Mouse (Mus musculus) limb, embryonic 11.5 days (tissue): ENCODE measurements around the gene Upk3bl. TPM values are rescaled to one million over a fixed set of nuclear protein-coding genes. Genes with fewer than 3 reads are reported as not detected.
"Not testable (repeated sequence)": the region's sequence is repeated elsewhere in the genome, so short reads cannot be mapped to it uniquely, and the experiment has no call there.

Source experiments
- ATAC-seq: fragments of 200-750 bp; cut with Nextera tagmentation; 2 replicates; pipeline ENCODE4 v1.8.0; 2017; ENCODE audit warnings: low read depth; ENCODE audit not compliant: insufficient number of reproducible peaks, low FRiP score, low TSS enrichment
- DNase-seq: peaks from one replicate; pipeline ENCODE4 v3.0.0-alpha.2; 2015; ENCODE audit warnings: low spot score
- H3K27ac ChIP-seq: fragments of 300-500 bp; sonication (generic); replicated peaks from 2 replicates; pipeline ENCODE4 v1.5.1; 2014; ENCODE audit warnings: low read depth, mild to moderate bottlenecking, low read length
- H3K27me3 ChIP-seq: fragments of 300-500 bp; sonication (generic); 2 replicates; pipeline ENCODE4 v1.6.1; 2014; ENCODE audit warnings: mild to moderate bottlenecking, low read length, mixed read lengths; ENCODE audit not compliant: control insufficient read depth, insufficient read depth
- H3K36me3 ChIP-seq: fragments of 300-500 bp; sonication (generic); 2 replicates; pipeline ENCODE4 v1.6.1; 2014; ENCODE audit warnings: mild to moderate bottlenecking, low read length, moderate library complexity, mixed read lengths; ENCODE audit not compliant: control insufficient read depth, insufficient read depth
- H3K4me1 ChIP-seq: fragments of 300-500 bp; sonication (generic); 2 replicates; pipeline ENCODE4 v1.6.1; 2014; ENCODE audit warnings: low read length, mixed read lengths; ENCODE audit not compliant: control insufficient read depth, insufficient read depth
- H3K4me2 ChIP-seq: fragments of 300-500 bp; sonication (generic); 2 replicates; pipeline ENCODE4 v1.6.1; 2014; ENCODE audit warnings: low read depth, mild to moderate bottlenecking, moderate library complexity; ENCODE audit not compliant: severe bottlenecking
- H3K4me3 ChIP-seq: fragments of 300-500 bp; sonication (generic); 2 replicates; pipeline ENCODE4 v1.5.1; 2014; ENCODE audit warnings: low read depth, low read length
- H3K9ac ChIP-seq: fragments of 300-500 bp; sonication (generic); 2 replicates; pipeline ENCODE4 v1.6.1; 2014; ENCODE audit warnings: mild to moderate bottlenecking, low read length
- H3K9me3 ChIP-seq: fragments of 300-500 bp; sonication (generic); 2 replicates; pipeline ENCODE4 v1.6.1; 2016; ENCODE audit warnings: low read length; ENCODE audit not compliant: control insufficient read depth
- WGBS: fragments of 180-500 bp; shearing (Covaris S2); extraction: QIAGEN DNeasy Blood & Tissue Kit; methylation state at CpG from one replicate; pipeline ENCODE4 v1.1.7; 2014; 5-methylcytosine and 5-hydroxymethylcytosine counted together
- microRNA-seq: library from miRNA; unstranded; fragments of <30 nt; microRNA quantifications from one replicate; pipeline ENCODE4, GENCODE M21; 2016
- polyA plus RNA-seq: library from polyadenylated mRNA; unstranded; fragments of >200 nt; fragmentation: Nextera tagmentation; extraction: Ambion mirVana; gene quantifications from 2 replicates; pipeline ENCODE4 v1.2.1, GENCODE M21; 2014

Gene Upk3bl
- polyA plus RNA-seq, 1 experiment from 2014 or later: 4.0 TPM

DNA sequence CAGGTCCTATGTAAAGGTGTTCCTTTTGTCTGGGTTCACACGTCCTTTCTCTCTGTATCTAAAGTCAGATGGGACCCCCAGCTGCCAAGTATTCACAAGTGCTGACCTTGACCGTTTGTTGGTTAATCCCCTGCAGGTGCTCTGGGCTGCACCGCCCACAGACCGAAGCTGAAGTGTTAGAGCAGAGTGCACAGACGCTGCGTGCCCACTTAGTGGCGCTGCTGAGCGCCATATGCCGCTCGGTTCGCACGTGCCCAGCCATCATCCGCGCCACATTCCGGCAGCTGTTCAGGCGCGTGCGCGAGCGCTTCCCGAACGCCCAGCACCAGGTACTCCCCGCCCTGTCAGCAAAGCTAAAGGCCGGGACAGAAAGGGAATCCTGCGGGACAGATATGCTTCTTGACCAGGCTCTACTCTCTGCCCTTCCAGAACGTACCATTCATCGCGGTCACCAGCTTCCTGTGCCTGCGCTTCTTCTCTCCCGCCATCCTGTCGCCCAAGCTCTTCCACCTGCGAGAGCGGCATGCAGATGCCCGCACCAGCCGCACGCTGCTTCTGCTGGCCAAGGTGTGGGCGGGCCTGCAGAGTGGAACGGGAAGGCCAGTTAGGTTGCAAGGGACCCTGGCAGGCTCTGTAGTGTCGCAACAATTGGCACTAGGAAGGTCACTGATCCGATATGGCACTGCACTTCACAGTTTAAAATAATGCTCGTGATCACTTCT lies 48.0 kb downstream of the Upk3bl start:
- Histone ChIP-seq H3K4me1 (0 out of 2 replicates have a peak, but pooled peaks cover 3% of the 10 kb centered on the region), H3K4me3 (no peak overlapping the region), H3K27me3 (no peaks in the 10 kb centered on the region), H3K27ac (no peak overlapping the region), H3K36me3 (no peaks in the 10 kb centered on the region), H3K9ac (peak overlapping the region; percentile 27; the same call in 1 of the 2 replicates), H3K4me2 (peak overlapping the region; percentile 54), H3K9me3 (no peaks in the 10 kb centered on the region)
- 7% methylated on average over 41 of the region's 41 CpGs for WGBS
- peak; percentile 67; the same call in 1 of the 2 replicates for ATAC-seq
- peak; percentile 81 for DNase-seq

DNA sequence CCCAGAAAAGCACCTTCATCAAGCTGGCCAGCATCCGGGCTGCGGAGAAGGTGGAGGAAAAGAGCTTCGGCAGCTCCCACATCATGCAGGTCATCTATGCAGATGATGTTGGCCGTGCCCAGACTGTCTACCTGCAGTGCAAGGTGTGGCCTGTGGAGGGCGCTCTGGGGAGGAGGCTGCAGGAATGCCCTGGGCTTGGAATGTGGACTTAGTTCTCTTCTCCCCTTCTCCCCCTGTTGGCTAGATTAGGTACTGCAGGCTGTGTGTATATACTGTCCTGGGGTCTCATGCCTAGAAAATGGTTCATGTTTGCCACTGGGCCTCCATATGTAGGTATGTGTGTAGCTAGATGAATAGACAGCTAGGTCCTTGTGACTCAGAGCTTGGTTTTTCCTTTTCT lies 50.2 kb downstream of the Upk3bl start:
- DNase-seq (peak; percentile 47), ATAC-seq (no peak)
- WGBS: 85% methylated on average over 5 of the region's 5 CpGs
- Histone ChIP-seq H3K4me2 (no peak overlapping the region), H3K27ac (no peak overlapping the region), H3K9me3 (no peaks in the 10 kb centered on the region), H3K36me3 (no peaks in the 10 kb centered on the region), H3K27me3 (no peaks in the 10 kb centered on the region), H3K4me3 (no peak overlapping the region), H3K9ac (no peak overlapping the region), H3K4me1 (0 out of 2 replicates have a peak, but pooled peaks cover 3% of the 10 kb centered on the region)

DNA sequence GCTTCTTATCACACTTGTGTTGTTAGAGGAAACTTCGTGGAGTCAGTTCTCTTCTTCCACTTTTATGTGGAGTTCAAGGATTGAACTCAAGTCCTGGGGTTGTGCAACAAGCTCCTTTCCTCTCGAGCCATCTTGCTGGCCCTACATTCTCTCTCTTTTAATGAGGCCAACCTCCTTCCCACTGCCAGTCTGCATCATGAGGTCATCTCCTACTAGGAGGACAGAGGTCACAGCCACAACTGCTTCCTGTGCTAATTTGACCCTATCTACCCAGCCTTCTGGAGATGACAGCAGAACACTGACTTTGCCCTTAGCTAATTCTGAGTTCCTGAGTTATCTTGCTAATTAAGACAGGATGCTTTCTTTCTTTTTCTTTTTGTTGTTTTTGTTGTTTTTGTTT lies 54.2 kb downstream of the Upk3bl start:
- WGBS: 49% methylated on average over 2 of the region's 2 CpGs
- no peaks in the 10 kb centered on the region for H3K36me3 ChIP-seq
- no peak overlapping the region for H3K27ac ChIP-seq
- H3K4me3 ChIP-seq: no peak overlapping the region
- no peaks in the 10 kb centered on the region for H3K4me1 ChIP-seq
- ATAC-seq (no peak), DNase-seq (no peak)
- no peaks in the 10 kb centered on the region for H3K9me3 ChIP-seq
- H3K4me2 ChIP-seq: no peak overlapping the region
- no peaks in the 10 kb centered on the region for H3K27me3 ChIP-seq
- no peak overlapping the region for H3K9ac ChIP-seq

DNA sequence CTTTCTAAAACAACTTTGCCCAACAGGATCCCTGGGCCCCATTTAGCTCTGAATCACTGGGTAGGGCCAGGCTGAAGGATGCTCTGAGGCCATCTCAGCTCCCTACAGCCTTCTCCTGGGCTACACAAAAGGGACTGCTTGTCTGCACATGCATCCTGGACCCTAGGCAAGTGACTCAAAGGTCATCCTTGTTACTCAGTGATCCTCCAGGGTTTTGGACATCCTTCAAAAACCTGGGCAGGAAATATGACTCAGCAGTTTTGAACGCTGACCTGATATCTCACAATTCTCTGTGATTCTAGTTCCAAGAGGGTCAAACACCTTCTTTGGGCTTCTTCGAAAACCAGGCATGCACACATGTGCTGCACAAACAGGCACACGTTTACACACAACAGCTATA lies 54.8 kb downstream of the Upk3bl start:
- H3K9ac ChIP-seq: no peak overlapping the region
- H3K4me1 ChIP-seq: no peaks in the 10 kb centered on the region
- no peak overlapping the region for H3K27ac ChIP-seq
- H3K9me3 ChIP-seq: no peaks in the 10 kb centered on the region
- H3K4me2 ChIP-seq: no peak overlapping the region
- 84% methylated on average over 3 of the region's 3 CpGs for WGBS
- H3K4me3 ChIP-seq: no peak overlapping the region
- H3K36me3 ChIP-seq: no peaks in the 10 kb centered on the region
- ATAC-seq: no peak
- DNase-seq: no peak
- no peaks in the 10 kb centered on the region for H3K27me3 ChIP-seq

DNA sequence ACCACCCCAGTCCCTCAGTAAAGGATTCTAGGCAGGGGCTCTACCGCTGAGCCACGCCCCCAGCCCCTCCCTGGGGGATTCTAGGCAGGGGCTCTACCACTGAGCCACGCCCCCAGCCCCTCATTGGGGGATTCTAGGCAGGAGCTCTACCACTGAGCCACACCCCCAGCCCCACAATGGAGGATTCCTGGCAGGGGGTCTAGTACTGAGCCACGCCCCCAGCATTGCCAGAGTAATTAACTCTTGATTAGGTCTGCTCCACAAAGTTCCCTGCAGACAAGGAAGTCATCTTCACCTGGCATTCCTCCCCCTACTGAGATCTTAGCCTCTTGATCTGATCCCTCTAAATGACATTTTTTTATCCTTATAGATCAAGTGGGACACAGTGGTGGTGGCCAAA lies 59.3 kb downstream of the Upk3bl start:
- H3K9me3 ChIP-seq, H3K27ac ChIP-seq, DNase-seq, H3K9ac ChIP-seq, H3K36me3 ChIP-seq, H3K4me3 ChIP-seq, H3K4me2 ChIP-seq, ATAC-seq, H3K27me3 ChIP-seq: not testable (repeated sequence)
- 43% methylated on average over 3 of the region's 4 CpGs for whole genome bisulfite sequencing
- peaks cover 11% of the 10 kb centered on the region for H3K4me1 ChIP-seq

Small RNAs within 50 kb of the gene (microRNA-seq; reads per million reads assigned to microRNA genes)
- gene Mir7035: not detected

Other genes starting within 250 kb of the Upk3bl start
- gene Srrm3, start 247.6 kb upstream of the Upk3bl start, polyA plus RNA-seq: not detected in 2 replicates
- gene Hspb1, start 166.6 kb upstream of the Upk3bl start, polyA plus RNA-seq: 30.7 and 35.4 TPM in 2 replicates
- gene Ywhag, start 119.9 kb upstream of the Upk3bl start, polyA plus RNA-seq: 98.2 and 105 TPM in 2 replicates
- gene Ssc4d, start 80.0 kb upstream of the Upk3bl start, polyA plus RNA-seq: 4.6 and 5.7 TPM in 2 replicates
- gene Zp3, start 74.4 kb upstream of the Upk3bl start, polyA plus RNA-seq: not detected in 2 replicates
- gene Dtx2, start 59.7 kb upstream of the Upk3bl start, polyA plus RNA-seq: 32.3 and 33.8 TPM in 2 replicates
- gene Upk3b, start 16.0 kb upstream of the Upk3bl start, polyA plus RNA-seq: 0.18 and 0.67 TPM in 2 replicates
- 3.3 and 4.4 TPM in 2 replicates for gene Rasa4, start 29.4 kb downstream of the Upk3bl start, polyA plus RNA-seq
- gene Polr2j, start 62.1 kb downstream of the Upk3bl start, polyA plus RNA-seq: 274 and 281 TPM in 2 replicates
- gene Lrwd1, start 81.6 kb downstream of the Upk3bl start, polyA plus RNA-seq: 50.5 TPM in 2 replicates
- 23.9 and 24.7 TPM in 2 replicates for gene Alkbh4, start 81.7 kb downstream of the Upk3bl start, polyA plus RNA-seq
- 4.5 and 5.6 TPM in 2 replicates for gene Orai2, start 116.2 kb downstream of the Upk3bl start, polyA plus RNA-seq
- 79.9 and 85.0 TPM in 2 replicates for gene Prkrip1, start 144.5 kb downstream of the Upk3bl start, polyA plus RNA-seq
- gene Sh2b2, start 192.1 kb downstream of the Upk3bl start, polyA plus RNA-seq: 10.2 and 12.0 TPM in 2 replicates